22 mouse cellular contexts compared by ENCODE assay signal in the genomic region with DNA sequence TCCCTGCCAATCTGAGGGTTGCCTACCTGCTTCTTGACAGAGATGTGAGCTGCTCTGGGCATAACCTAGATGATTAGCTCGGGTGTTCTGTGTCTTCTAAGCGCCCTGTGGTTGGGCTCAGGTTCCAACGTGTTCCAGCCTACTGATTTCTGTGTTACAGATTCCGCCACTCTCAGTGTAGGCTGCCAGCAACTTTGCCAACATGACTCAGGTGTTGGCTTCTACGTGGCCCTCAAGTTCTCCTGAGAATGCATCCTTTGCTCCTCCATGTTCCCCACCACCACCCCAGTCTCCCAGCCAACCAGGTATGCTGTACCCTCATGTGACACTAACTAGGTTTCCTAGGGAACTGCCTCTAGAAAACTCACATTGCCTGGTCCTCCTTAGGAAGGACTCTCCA.
"Had no signal": no experiment of that assay in that cellular context is flagged by ENCODE, and none has a peak within 500 bp of the region (broad histone marks: within the 10 kb centered on the region; RNA-seq: fewer than 3 reads in every experiment).

No protein-coding gene starts in this region.

- DNase-seq: kidney, postnatal 25 days; layer of hippocampus, adult 9-11 months; liver; lung, adult 18-20 months; lung, postnatal 10 days; lung, postnatal 36 days; midbrain, embryonic 14.5 days; right cerebral cortex, adult 18-20 months; right cerebral cortex, postnatal 14 days; spleen, adult 18-20 months; thymus, postnatal 25 days had no signal

- H3K4me1 ChIP-seq: liver, embryonic 12.5 days; liver, embryonic 15.5 days; megakaryocyte, embryonic 14.5 days; stomach, embryonic 15.5 days had no signal

- H3K27ac ChIP-seq: layer of hippocampus, adult 2 months; limb, embryonic 10.5 days; limb, embryonic 13.5 days; liver, embryonic 12.5 days; liver, embryonic 15.5 days; lung, embryonic 15.5 days; midbrain, embryonic 10.5 days; neural tube, embryonic 12.5 days; neural tube, embryonic 15.5 days; stomach, embryonic 15.5 days had no signal

- H3K36me3 ChIP-seq: limb, embryonic 10.5 days; limb, embryonic 13.5 days; liver, embryonic 12.5 days; liver, embryonic 15.5 days; lung, embryonic 15.5 days; midbrain, embryonic 10.5 days; neural tube, embryonic 12.5 days; neural tube, embryonic 15.5 days; stomach, embryonic 15.5 days had no signal

- H3K4me2 ChIP-seq: limb, embryonic 13.5 days; liver, embryonic 12.5 days; liver, embryonic 15.5 days; lung, embryonic 15.5 days; neural tube, embryonic 12.5 days; neural tube, embryonic 15.5 days; stomach, embryonic 15.5 days had no signal

- H3K4me3 ChIP-seq: layer of hippocampus, adult 2 months; limb, embryonic 10.5 days; limb, embryonic 13.5 days; liver, embryonic 12.5 days; liver, embryonic 15.5 days; lung, embryonic 15.5 days; megakaryocyte, embryonic 14.5 days; midbrain, embryonic 10.5 days; neural tube, embryonic 12.5 days; neural tube, embryonic 15.5 days; stomach, embryonic 15.5 days had no signal

- H3K9ac ChIP-seq: limb, embryonic 13.5 days; liver, embryonic 12.5 days; liver, embryonic 15.5 days; lung, embryonic 15.5 days; neural tube, embryonic 12.5 days; neural tube, embryonic 15.5 days; stomach, embryonic 15.5 days had no signal

- H3K9me3 ChIP-seq: limb, embryonic 10.5 days; limb, embryonic 13.5 days; liver, embryonic 12.5 days; liver, embryonic 15.5 days; lung, embryonic 15.5 days; midbrain, embryonic 10.5 days; neural tube, embryonic 12.5 days; neural tube, embryonic 15.5 days; stomach, embryonic 15.5 days had no signal

- ATAC-seq: liver, embryonic 12.5 days had no signal

- H3K27me3 ChIP-seq: liver, embryonic 15.5 days; megakaryocyte, embryonic 14.5 days; neural tube, embryonic 12.5 days had no signal
